Mouse (Mus musculus): ENCODE results near the gene Sat2. TPM values are rescaled to one million over a fixed set of nuclear protein-coding genes. Genes with fewer than 3 reads are reported as not detected.

Gene Sat2
- total and polyA plus RNA-seq, 3 experiments = 1.5 to 7.3 TPM; not detected in 1

GRCm38 (mm10) chr11:69633128-69633866 lies 11.5 kb downstream of the Sat2 start:
- Histone ChIP-seq H3K4me1 (ENCODE audit: insufficient read depth, low read depth, low read length) (peaks cover 49% of the 10 kb centered on the region), H3K4me3 (ENCODE audit: low read depth, low read length) (peak overlapping the region; percentile 90), H3K9me3 (replicated peaks) (no peaks in the 10 kb centered on the region), H3K27me3 (ENCODE audit: insufficient read depth, low read length) (no peaks in the 10 kb centered on the region), H3K36me3 (replicated peaks) (peaks cover 25% of the 10 kb centered on the region)
- ATAC-seq (ENCODE audit: extremely low read depth, insufficient number of reproducible peaks, low FRiP score, poor library complexity, severe bottlenecking) (no peak), DNase-seq (ENCODE audit: low spot score) (peak; percentile 70)
- TF ChIP-seq GATA2 (IDR thresholded peaks at IDR 0.05; ENCODE audit: borderline replicate concordance, low read depth, low read length) = no peak
- TF ChIP-seq POLR2AphosphoS5 (IDR thresholded peaks at IDR 0.05; ENCODE audit: insufficient replicate concordance, low read depth, low read length) = no peak
- no peak for TF ChIP-seq CTCF (IDR thresholded peaks at IDR 0.05; ENCODE audit: low read depth, low read length)
- no peak for TF ChIP-seq TAL1 (conservative IDR thresholded peaks at IDR 0.05; ENCODE audit: low read depth, low read length)
- no peak for TF ChIP-seq GATA1 (IDR thresholded peaks at IDR 0.05; ENCODE audit: borderline replicate concordance, low read length)

GRCm38 (mm10) chr11:69635471-69635870 lies 13.6 kb downstream of the Sat2 start:
- Histone ChIP-seq H3K36me3 (replicated peaks) (peaks cover 43% of the 10 kb centered on the region), H3K27me3 (ENCODE audit: insufficient read depth, low read length) (no peaks in the 10 kb centered on the region), H3K4me3 (ENCODE audit: low read depth, low read length) (no peak overlapping the region), H3K9me3 (replicated peaks) (no peaks in the 10 kb centered on the region), H3K4me1 (ENCODE audit: insufficient read depth, low read depth, low read length) (peaks cover 46% of the 10 kb centered on the region)
- ATAC-seq (ENCODE audit: extremely low read depth, insufficient number of reproducible peaks, low FRiP score, poor library complexity, severe bottlenecking) (no peak), DNase-seq (ENCODE audit: low spot score) (no peak)
- TF ChIP-seq POLR2AphosphoS5 (IDR thresholded peaks at IDR 0.05; ENCODE audit: insufficient replicate concordance, low read depth, low read length) (no peak), GATA2 (IDR thresholded peaks at IDR 0.05; ENCODE audit: borderline replicate concordance, low read depth, low read length) (no peak), CTCF (IDR thresholded peaks at IDR 0.05; ENCODE audit: low read depth, low read length) (no peak), GATA1 (IDR thresholded peaks at IDR 0.05; ENCODE audit: borderline replicate concordance, low read length) (no peak), TAL1 (conservative IDR thresholded peaks at IDR 0.05; ENCODE audit: low read depth, low read length) (no peak)

GRCm38 (mm10) chr11:69645860-69646259 lies 24.0 kb downstream of the Sat2 start:
- H3K9me3 ChIP-seq (replicated peaks) = no peaks in the 10 kb centered on the region
- no peaks in the 10 kb centered on the region for H3K27me3 ChIP-seq (ENCODE audit: insufficient read depth, low read length)
- TF ChIP-seq POLR2AphosphoS5 (IDR thresholded peaks at IDR 0.05; ENCODE audit: insufficient replicate concordance, low read depth, low read length) (no peak), GATA1 (IDR thresholded peaks at IDR 0.05; ENCODE audit: borderline replicate concordance, low read length) (no peak), GATA2 (IDR thresholded peaks at IDR 0.05; ENCODE audit: borderline replicate concordance, low read depth, low read length) (no peak), CTCF (IDR thresholded peaks at IDR 0.05; ENCODE audit: low read depth, low read length) (no peak), TAL1 (conservative IDR thresholded peaks at IDR 0.05; ENCODE audit: low read depth, low read length) (no peak)
- ATAC-seq (ENCODE audit: extremely low read depth, insufficient number of reproducible peaks, low FRiP score, poor library complexity, severe bottlenecking) = no peak
- peaks cover 95% of the 10 kb centered on the region for H3K36me3 ChIP-seq (replicated peaks)
- no peak for DNase-seq (ENCODE audit: low spot score)
- H3K4me3 ChIP-seq (ENCODE audit: low read depth, low read length) = no peak overlapping the region
- H3K4me1 ChIP-seq (ENCODE audit: insufficient read depth, low read depth, low read length) = peaks cover 9% of the 10 kb centered on the region

- ATAC-seq (ENCODE audit: extremely low read depth, insufficient number of reproducible peaks, low FRiP score, poor library complexity, severe bottlenecking) (no peak), DNase-seq (ENCODE audit: low spot score) (no peak)
- H3K9me3 ChIP-seq (replicated peaks) = no peaks in the 10 kb centered on the region
- no peak for TF ChIP-seq POLR2AphosphoS5 (IDR thresholded peaks at IDR 0.05; ENCODE audit: insufficient replicate concordance, low read depth, low read length)
- TF ChIP-seq CTCF (IDR thresholded peaks at IDR 0.05; ENCODE audit: low read depth, low read length) = no peak
- no peak for TF ChIP-seq GATA1 (IDR thresholded peaks at IDR 0.05; ENCODE audit: borderline replicate concordance, low read length)
- H3K4me1 ChIP-seq (ENCODE audit: insufficient read depth, low read depth, low read length) = peaks cover 56% of the 10 kb centered on the region
- H3K27me3 ChIP-seq (ENCODE audit: insufficient read depth, low read length) = no peaks in the 10 kb centered on the region
- H3K4me3 ChIP-seq (ENCODE audit: low read depth, low read length) = no peak overlapping the region
- peaks cover 98% of the 10 kb centered on the region for H3K36me3 ChIP-seq (replicated peaks)
Observed at GRCm38 (mm10) chr11:69653399-69653798, 31.6 kb downstream of the Sat2 start.

- Histone ChIP-seq H3K27me3 (ENCODE audit: insufficient read depth, low read length) (no peaks in the 10 kb centered on the region), H3K4me3 (ENCODE audit: low read depth, low read length) (no peak overlapping the region), H3K9me3 (replicated peaks) (no peaks in the 10 kb centered on the region), H3K4me1 (ENCODE audit: insufficient read depth, low read depth, low read length) (peaks cover 63% of the 10 kb centered on the region), H3K36me3 (replicated peaks) (peaks cover 96% of the 10 kb centered on the region)
- ATAC-seq (ENCODE audit: extremely low read depth, insufficient number of reproducible peaks, low FRiP score, poor library complexity, severe bottlenecking) (no peak), DNase-seq (ENCODE audit: low spot score) (no peak)
- TF ChIP-seq POLR2AphosphoS5 (IDR thresholded peaks at IDR 0.05; ENCODE audit: insufficient replicate concordance, low read depth, low read length) (no peak), TAL1 (conservative IDR thresholded peaks at IDR 0.05; ENCODE audit: low read depth, low read length) (no peak), GATA1 (IDR thresholded peaks at IDR 0.05; ENCODE audit: borderline replicate concordance, low read length) (no peak), CTCF (IDR thresholded peaks at IDR 0.05; ENCODE audit: low read depth, low read length) (no peak), GATA2 (IDR thresholded peaks at IDR 0.05; ENCODE audit: borderline replicate concordance, low read depth, low read length) (no peak)
Observed at GRCm38 (mm10) chr11:69654760-69655159, 32.9 kb downstream of the Sat2 start.

- peaks cover 94% of the 10 kb centered on the region for H3K36me3 ChIP-seq (replicated peaks)
- DNase-seq (ENCODE audit: low spot score) (no peak), ATAC-seq (ENCODE audit: extremely low read depth, insufficient number of reproducible peaks, low FRiP score, poor library complexity, severe bottlenecking) (no peak)
- H3K9me3 ChIP-seq (replicated peaks) = no peaks in the 10 kb centered on the region
- no peak for TF ChIP-seq TAL1 (conservative IDR thresholded peaks at IDR 0.05; ENCODE audit: low read depth, low read length)
- no peak for TF ChIP-seq GATA2 (IDR thresholded peaks at IDR 0.05; ENCODE audit: borderline replicate concordance, low read depth, low read length)
- no peak for TF ChIP-seq POLR2AphosphoS5 (IDR thresholded peaks at IDR 0.05; ENCODE audit: insufficient replicate concordance, low read depth, low read length)
- TF ChIP-seq CTCF (IDR thresholded peaks at IDR 0.05; ENCODE audit: low read depth, low read length) = no peak
- TF ChIP-seq GATA1 (IDR thresholded peaks at IDR 0.05; ENCODE audit: borderline replicate concordance, low read length) = no peak
- no peak within 1 kb of the TSS for H3K4me3 ChIP-seq (ENCODE audit: low read depth, low read length)
- peaks cover 59% of the 10 kb centered on the region for H3K4me1 ChIP-seq (ENCODE audit: insufficient read depth, low read depth, low read length)
- H3K27me3 ChIP-seq (ENCODE audit: insufficient read depth, low read length) = no peaks in the 10 kb centered on the region
Observed at GRCm38 (mm10) chr11:69655264-69656064, 33.6 kb downstream of the Sat2 start, which contains the start of gene Sox15. Gene Sox15 (plus strand): TSS chr11:69655314.

Data from G1E (cell line).